Mouse (Mus musculus) midbrain, embryonic 16.5 days (tissue): ENCODE results near the gene Rab11fip3. TPM values are rescaled to one million over a fixed set of nuclear protein-coding genes. Genes with fewer than 3 reads are reported as not detected.

Experiments
- ATAC-seq: fragments of 200-750 bp; cut with Nextera tagmentation; 2 replicates; pipeline ENCODE4 v1.8.0; 2017; ENCODE audit warnings: moderate TSS enrichment
- H3K27ac ChIP-seq: fragments of 300-500 bp; sonication (generic); 2 replicates; pipeline ENCODE4 v1.5.1; 2014; ENCODE audit warnings: mild to moderate bottlenecking, low read length, mixed read lengths
- H3K27me3 ChIP-seq: fragments of 300-500 bp; sonication (generic); 2 replicates; pipeline ENCODE4 v1.6.1; 2014; ENCODE audit warnings: low read depth, low read length, mixed read lengths; ENCODE audit not compliant: control insufficient read depth, insufficient read depth
- H3K36me3 ChIP-seq: fragments of 300-500 bp; sonication (generic); 2 replicates; pipeline ENCODE4 v1.6.1; 2014; ENCODE audit warnings: mild to moderate bottlenecking, low read length, moderate library complexity, mixed read lengths; ENCODE audit not compliant: control insufficient read depth, insufficient read depth
- H3K4me1 ChIP-seq: fragments of 300-500 bp; sonication (generic); 2 replicates; pipeline ENCODE4 v1.6.1; 2014; ENCODE audit warnings: mild to moderate bottlenecking, low read length, mixed read lengths; ENCODE audit not compliant: control insufficient read depth, insufficient read depth
- H3K4me2 ChIP-seq: fragments of 300-500 bp; sonication (generic); 2 replicates; pipeline ENCODE4 v1.6.1; 2014; ENCODE audit warnings: mild to moderate bottlenecking, low read length, mixed read lengths
- H3K4me3 ChIP-seq: fragments of 300-500 bp; sonication (generic); 2 replicates; pipeline ENCODE4 v1.5.1; 2014; ENCODE audit warnings: low read depth, mild to moderate bottlenecking, low read length, moderate library complexity, mixed read lengths
- H3K9ac ChIP-seq: fragments of 300-500 bp; sonication (generic); 2 replicates; pipeline ENCODE4 v1.6.1; 2014; ENCODE audit warnings: low read depth, low read length, mixed read lengths
- H3K9me3 ChIP-seq: fragments of 300-500 bp; sonication (generic); replicated peaks from 2 replicates; pipeline ENCODE4 v1.6.1; 2014; ENCODE audit warnings: mild to moderate bottlenecking, low read length, mixed read lengths; ENCODE audit not compliant: control insufficient read depth, poor library complexity, severe bottlenecking
- WGBS: fragments of 180-500 bp; shearing (Covaris S2); extraction: QIAGEN DNeasy Blood & Tissue Kit; methylation state at CpG from one replicate; pipeline ENCODE4 v1.1.7; 2014; 5-methylcytosine and 5-hydroxymethylcytosine counted together
- polyA plus RNA-seq: library from polyadenylated mRNA; unstranded; fragments of >200 nt; fragmentation: Nextera tagmentation; extraction: Ambion mirVana; gene quantifications from 2 replicates; pipeline ENCODE4 v1.2.1, GENCODE M21; 2015

The Rab11fip3 gene
- polyA plus RNA-seq, 1 experiment from 2014 or later = 25.8 TPM

DNA sequence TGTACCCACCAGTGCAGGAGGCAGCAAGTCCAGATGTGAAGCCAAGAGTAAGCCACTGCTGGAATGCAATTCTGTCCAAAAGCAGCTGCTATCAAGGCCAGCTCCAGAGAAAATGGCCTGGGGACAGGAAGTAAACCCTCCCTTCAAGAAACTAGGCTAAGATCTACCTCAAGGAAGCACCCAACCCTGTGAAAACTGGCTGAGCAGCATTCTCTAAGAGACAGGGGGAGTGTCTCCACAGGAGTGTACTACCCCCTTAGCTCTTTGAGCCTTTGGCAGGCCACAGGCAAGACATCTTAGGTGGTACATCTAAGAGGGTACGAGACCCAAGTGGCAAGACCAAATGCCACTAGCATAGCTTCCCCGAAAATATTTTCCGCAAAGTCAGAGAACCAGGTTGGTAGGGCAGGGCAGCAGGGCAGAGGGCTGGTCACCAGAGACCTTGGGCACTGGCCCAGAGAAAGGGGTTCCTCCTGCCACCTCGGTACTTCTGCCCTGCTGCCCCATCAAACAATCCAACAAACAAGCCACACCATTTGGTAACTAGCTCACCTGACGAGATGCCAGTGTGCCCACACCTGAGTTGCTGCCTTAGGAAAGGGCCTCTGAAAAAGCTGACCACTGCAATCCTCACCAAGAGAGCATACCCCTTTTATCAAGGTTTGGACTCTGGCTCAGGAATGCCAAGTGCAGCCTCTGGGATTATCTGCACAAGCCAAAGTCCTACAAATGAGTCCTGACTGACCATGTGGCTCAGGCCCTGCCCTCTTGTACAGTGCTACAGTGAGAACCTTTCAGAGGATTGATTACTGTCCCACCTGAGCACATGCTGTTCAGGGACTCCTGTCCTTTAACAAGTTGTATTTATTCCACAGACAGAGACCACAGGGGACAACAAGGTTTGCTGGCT, 89.3 kb downstream of the Rab11fip3 start:
- Histone ChIP-seq H3K4me1 (peaks cover 24% of the 10 kb centered on the region), H3K9me3 (no peaks in the 10 kb centered on the region), H3K36me3 (no peaks in the 10 kb centered on the region), H3K27me3 (no peaks in the 10 kb centered on the region), H3K9ac (no peak overlapping the region), H3K27ac (no peak overlapping the region), H3K4me2 (no peak overlapping the region), H3K4me3 (no peak overlapping the region)
- 92% methylated on average over 5 of the region's 5 CpGs for WGBS
- ATAC-seq = no peak

DNA sequence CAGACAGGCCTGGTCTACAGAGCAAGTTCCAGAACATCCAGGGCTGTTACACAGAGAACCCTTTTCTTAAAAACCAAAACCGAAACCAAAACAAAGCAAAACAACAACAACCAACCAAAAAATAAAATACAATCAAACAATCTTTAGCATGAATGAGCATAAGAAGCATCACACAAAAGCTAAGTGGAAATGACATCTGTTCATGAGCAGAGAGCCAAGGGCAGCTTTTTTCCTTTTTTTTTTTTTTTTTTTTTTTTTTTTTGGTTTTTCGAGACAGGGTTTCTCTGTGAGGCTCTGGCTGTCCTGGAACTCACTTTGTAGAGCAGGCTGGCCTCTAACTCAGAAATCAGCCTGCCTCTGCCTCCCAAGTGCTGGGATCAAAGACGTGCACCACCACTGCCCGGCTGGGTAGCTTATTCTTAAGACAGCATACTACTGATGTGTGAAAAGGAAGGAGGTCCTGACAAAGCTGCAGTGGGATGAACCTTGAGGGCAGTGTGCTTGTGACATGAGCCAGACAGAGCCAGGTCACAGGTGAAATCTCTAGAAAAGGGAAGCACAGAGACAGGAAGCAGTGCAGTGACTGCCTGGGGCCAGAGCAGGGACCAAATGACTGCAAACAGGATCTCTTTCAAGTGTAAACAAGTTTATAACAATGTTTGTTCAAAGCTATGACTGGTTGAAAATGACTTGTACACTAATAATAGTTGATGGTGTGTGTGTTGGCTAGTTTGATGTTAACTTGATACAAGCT, 98.2 kb downstream of the Rab11fip3 start:
- Histone ChIP-seq H3K4me2 (no peak overlapping the region), H3K36me3 (no peaks in the 10 kb centered on the region; the same call in 1 of the 2 replicates), H3K27ac (no peak overlapping the region), H3K27me3 (no peaks in the 10 kb centered on the region), H3K9me3 (no peaks in the 10 kb centered on the region), H3K4me1 (peaks cover 2% of the 10 kb centered on the region; the same call in 1 of the 2 replicates), H3K9ac (no peak overlapping the region), H3K4me3 (no peak overlapping the region)
- 88% methylated on average over 4 of the region's 4 CpGs for WGBS
- ATAC-seq = no peak

- ATAC-seq = no peak
- peaks cover 2% of the 10 kb centered on the region; the same call in 1 of the 2 replicates for H3K4me1 ChIP-seq
- H3K4me2 ChIP-seq = no peak overlapping the region
- no peak overlapping the region for H3K9ac ChIP-seq
- H3K27me3 ChIP-seq = no peaks in the 10 kb centered on the region
- 91% methylated on average over 9 of the region's 9 CpGs for WGBS
- no peak overlapping the region for H3K27ac ChIP-seq
- H3K4me3 ChIP-seq = no peak overlapping the region
- no peaks in the 10 kb centered on the region for H3K9me3 ChIP-seq
- H3K36me3 ChIP-seq = no peaks in the 10 kb centered on the region; the same call in 1 of the 2 replicates
Measured at GRCm38 (mm10) chr17:25970448-25970847, 98.9 kb downstream of the Rab11fip3 start.

DNA sequence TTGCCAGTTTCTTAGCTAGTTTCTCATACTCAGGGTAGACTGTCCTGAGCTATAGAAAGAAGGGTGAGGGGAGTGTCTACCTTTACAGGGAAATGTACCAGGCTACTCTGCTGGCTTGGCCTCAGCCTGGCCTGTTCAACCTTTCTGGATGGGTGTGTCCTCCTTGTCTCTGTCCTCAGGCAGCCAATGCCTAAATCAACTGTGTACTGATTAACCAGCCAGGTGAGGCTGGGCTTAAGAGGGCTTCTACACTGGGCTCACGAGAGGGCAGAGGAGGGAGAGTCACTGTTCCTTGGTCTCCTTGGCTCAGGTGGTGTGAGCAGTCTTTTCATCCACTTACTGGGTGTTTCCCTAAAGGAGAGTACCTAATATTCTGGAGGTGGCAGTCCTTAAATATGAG, 101.2 kb downstream of the Rab11fip3 start:
- H3K27me3 ChIP-seq = no peaks in the 10 kb centered on the region
- no peaks in the 10 kb centered on the region for H3K9me3 ChIP-seq
- no peak overlapping the region for H3K4me2 ChIP-seq
- H3K4me1 ChIP-seq = peaks cover 2% of the 10 kb centered on the region; the same call in 1 of the 2 replicates
- WGBS = 79% methylated on average over 1 of the region's 1 CpGs
- H3K36me3 ChIP-seq = peaks cover 3% of the 10 kb centered on the region; the same call in 1 of the 2 replicates
- H3K27ac ChIP-seq = no peak overlapping the region
- ATAC-seq = no peak
- no peak overlapping the region for H3K4me3 ChIP-seq
- no peak overlapping the region for H3K9ac ChIP-seq

DNA sequence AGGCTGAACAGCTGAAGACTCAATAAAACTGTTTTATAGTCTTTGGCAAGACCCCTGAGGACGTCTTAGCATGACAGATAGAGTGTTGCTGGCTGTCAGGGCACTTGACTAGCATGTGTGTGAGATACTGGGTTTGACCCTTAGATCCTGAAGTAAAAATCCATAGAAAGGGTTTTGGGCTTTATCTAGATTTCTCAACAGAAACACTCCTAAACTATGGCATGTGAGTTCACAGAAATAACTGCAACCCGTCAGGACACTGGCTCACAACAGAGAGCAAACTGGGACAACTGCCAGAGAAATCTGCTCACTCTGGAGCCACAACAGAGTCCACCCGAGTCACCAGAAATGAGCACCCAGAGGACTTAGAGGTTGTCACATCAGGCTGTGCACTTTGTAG, 101.7 kb downstream of the Rab11fip3 start:
- Histone ChIP-seq H3K4me1 (peaks cover 2% of the 10 kb centered on the region; the same call in 1 of the 2 replicates), H3K36me3 (peaks cover 3% of the 10 kb centered on the region; the same call in 1 of the 2 replicates), H3K27ac (no peak overlapping the region), H3K4me3 (no peak overlapping the region), H3K9ac (no peak overlapping the region), H3K9me3 (no peaks in the 10 kb centered on the region), H3K4me2 (no peak overlapping the region), H3K27me3 (no peaks in the 10 kb centered on the region)
- ATAC-seq = no peak
- 74% methylated on average over 3 of the region's 3 CpGs for WGBS

DNA sequence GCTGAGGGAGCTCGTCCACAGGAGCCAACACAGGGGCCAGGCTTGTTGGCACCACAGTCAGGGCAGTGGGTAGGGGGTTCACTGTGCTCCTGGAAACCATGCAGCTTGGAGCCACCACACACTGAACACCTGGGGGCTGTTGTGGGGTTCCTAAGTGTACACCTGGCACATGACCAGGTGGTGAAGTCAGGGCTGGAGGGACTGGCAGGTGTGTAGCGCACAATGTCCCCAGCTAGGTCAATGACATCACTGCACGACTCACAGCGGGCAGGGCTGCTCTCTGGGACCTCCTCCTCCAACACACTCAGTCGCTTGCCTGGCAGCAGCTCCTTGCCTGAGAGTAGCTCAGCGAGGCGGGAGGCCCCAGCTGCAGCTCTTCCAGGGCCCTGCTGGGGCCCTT, 105.1 kb downstream of the Rab11fip3 start:
- 89% methylated on average over 7 of the region's 7 CpGs for WGBS
- peaks cover 3% of the 10 kb centered on the region; the same call in 1 of the 2 replicates for H3K36me3 ChIP-seq
- no peak overlapping the region for H3K4me3 ChIP-seq
- no peak for ATAC-seq
- H3K9ac ChIP-seq = no peak overlapping the region
- no peak overlapping the region for H3K4me2 ChIP-seq
- H3K27ac ChIP-seq = no peak overlapping the region
- H3K27me3 ChIP-seq = no peaks in the 10 kb centered on the region
- H3K9me3 ChIP-seq = no peaks in the 10 kb centered on the region
- H3K4me1 ChIP-seq = no peaks in the 10 kb centered on the region

GRCm38 (mm10) chr17:25962413-25962905, 106.9 kb downstream of the Rab11fip3 start:
- Histone ChIP-seq H3K4me2 (no peak overlapping the region), H3K4me1 (no peaks in the 10 kb centered on the region), H3K4me3 (no peak overlapping the region), H3K36me3 (peaks cover 3% of the 10 kb centered on the region; the same call in 1 of the 2 replicates), H3K9me3 (no peaks in the 10 kb centered on the region), H3K27ac (no peak overlapping the region), H3K9ac (no peak overlapping the region), H3K27me3 (no peaks in the 10 kb centered on the region)
- 89% methylated on average over 7 of the region's 7 CpGs for WGBS
- ATAC-seq = no peak

- H3K27ac ChIP-seq = no peak overlapping the region
- no peak overlapping the region for H3K9ac ChIP-seq
- H3K4me1 ChIP-seq = no peaks in the 10 kb centered on the region
- H3K9me3 ChIP-seq = no peaks in the 10 kb centered on the region
- H3K4me2 ChIP-seq = no peak overlapping the region
- H3K36me3 ChIP-seq = peaks cover 3% of the 10 kb centered on the region; the same call in 1 of the 2 replicates
- 95% methylated on average over 5 of the region's 5 CpGs for WGBS
- ATAC-seq = no peak
- H3K4me3 ChIP-seq = no peak overlapping the region
- H3K27me3 ChIP-seq = no peaks in the 10 kb centered on the region
Measured at GRCm38 (mm10) chr17:25961566-25961965, 107.8 kb downstream of the Rab11fip3 start.
